Mouse (Mus musculus) olfactory bulb, adult 2 months (tissue): ENCODE measurements around the gene Nudt13. TPM values are rescaled to one million over a fixed set of nuclear protein-coding genes. Genes with fewer than 3 reads are reported as not detected.
"Not testable (repeated sequence)": the region's sequence is repeated elsewhere in the genome, so short reads cannot be mapped to it uniquely, and the experiment has no call there.

Experiments
- H3K27ac ChIP-seq: fragments of 200-500 bp; 2 replicates; pipeline ENCODE4 v1.5.1; 2012; ENCODE audit warnings: low read depth, low read length; ENCODE audit not compliant: insufficient read depth
- H3K4me1 ChIP-seq: fragments of 200-500 bp; 2 replicates; pipeline ENCODE4 v1.6.1; 2012; ENCODE audit warnings: low read length; ENCODE audit not compliant: control insufficient read depth, insufficient read depth
- H3K4me3 ChIP-seq: fragments of 200-500 bp; 2 replicates; pipeline ENCODE4 v1.5.1; 2012; ENCODE audit warnings: mild to moderate bottlenecking, low read depth, low read length, moderate library complexity; ENCODE audit not compliant: insufficient read depth
- CTCF ChIP-seq: fragments of 200-500 bp; IDR thresholded peaks from 2 replicates; pipeline ENCODE4 v1.5.1; 2012; ENCODE audit warnings: low read depth, mild to moderate bottlenecking, low read length, moderate library complexity; ENCODE audit not compliant: insufficient read depth
- POLR2A ChIP-seq: fragments of 200-500 bp; IDR thresholded peaks from 2 replicates; pipeline ENCODE4 v1.6.1; 2012; ENCODE audit warnings: mild to moderate bottlenecking, low read depth, low read length, moderate library complexity; ENCODE audit not compliant: insufficient read depth
- WGBS: fragments of 180-500 bp; shearing (Covaris S2); methylation state at CpG from one replicate; pipeline ENCODE4 v1.1.7; 2018; 5-methylcytosine and 5-hydroxymethylcytosine counted together
- polyA plus RNA-seq: library from polyadenylated mRNA; stranded (reverse); fragments of >200 nt; gene quantifications from 2 replicates; pipeline ENCODE4 v1.2.4, GENCODE M21; 2012; ENCODE audit warnings: low replicate concordance; ENCODE audit not compliant: missing spikeins, insufficient read depth, insufficient read length

Nudt13 gene
- polyA plus RNA-seq, 1 experiment = not detected

DNA sequence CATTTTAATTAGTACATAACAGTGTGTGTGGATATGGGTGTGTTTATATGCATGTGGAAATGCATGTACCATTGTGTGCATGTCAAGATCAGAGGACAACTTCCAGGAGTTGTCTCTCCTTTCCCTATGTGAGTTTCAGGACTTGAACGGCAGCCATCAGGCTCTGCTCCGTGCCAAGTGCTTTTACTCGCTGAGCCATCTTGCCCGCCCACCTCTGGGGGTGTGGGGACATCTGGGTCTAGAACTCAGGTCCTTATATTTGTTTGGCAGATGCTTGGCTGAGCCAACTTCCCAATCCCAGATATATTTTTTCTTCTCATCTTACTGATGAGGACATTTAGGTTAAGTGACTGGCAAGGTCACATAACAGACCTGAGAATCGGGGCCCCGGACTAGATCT, 26.1 kb upstream of the Nudt13 start:
- no peak for TF ChIP-seq POLR2A
- TF ChIP-seq CTCF = no peak
- Histone ChIP-seq H3K4me1 (no peaks in the 10 kb centered on the region), H3K27ac (no peak overlapping the region), H3K4me3 (no peak overlapping the region)
- WGBS = 65% methylated on average over 6 of the region's 6 CpGs

DNA sequence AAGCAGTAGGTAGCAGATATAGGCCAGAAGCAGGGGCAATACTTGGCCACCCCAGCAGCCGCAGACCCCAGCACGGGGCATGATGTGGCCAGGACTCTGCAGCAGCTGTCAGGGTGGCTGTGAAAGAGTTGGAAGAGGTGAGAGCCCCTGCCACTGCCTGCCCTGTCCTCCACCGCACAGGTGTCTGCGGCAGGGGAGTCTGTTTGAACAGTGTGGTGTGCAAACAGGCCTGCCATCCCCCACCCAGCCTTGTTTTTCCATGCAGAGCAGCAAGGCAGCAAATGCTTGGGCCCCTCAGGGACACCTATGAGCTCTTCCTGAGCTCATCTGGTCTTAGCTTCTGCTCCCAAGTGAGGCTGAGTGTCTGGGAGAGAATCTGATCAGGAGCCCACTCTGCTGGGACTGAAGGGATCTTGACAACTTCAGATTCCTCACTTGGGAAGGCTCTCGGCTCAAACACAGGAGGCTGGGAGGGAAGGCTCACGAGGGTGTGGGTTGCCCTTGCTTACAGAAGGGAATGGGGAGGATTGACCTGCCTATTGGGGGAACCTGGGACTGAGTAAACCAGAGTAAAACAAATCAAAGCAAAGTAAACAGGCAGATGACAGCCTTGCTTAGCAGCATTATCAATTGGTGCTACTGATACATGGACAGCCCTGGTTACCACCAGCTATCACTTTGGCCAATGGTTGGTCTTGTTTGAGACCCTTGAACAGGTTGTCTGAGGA, 25.3 kb upstream of the Nudt13 start, which contains the start of gene Kcnk16:
Kcnk16 (minus strand) TSS at position 118 of the 728 bp plus-strand sequence.
- 89% methylated on average over 6 of the region's 6 CpGs for WGBS
- Histone ChIP-seq H3K4me3 (no peak within 1 kb of the TSS), H3K4me1 (no peaks in the 10 kb centered on the region), H3K27ac (no peak within 1 kb of the TSS)
- TF ChIP-seq POLR2A (no peak), CTCF (no peak)

DNA sequence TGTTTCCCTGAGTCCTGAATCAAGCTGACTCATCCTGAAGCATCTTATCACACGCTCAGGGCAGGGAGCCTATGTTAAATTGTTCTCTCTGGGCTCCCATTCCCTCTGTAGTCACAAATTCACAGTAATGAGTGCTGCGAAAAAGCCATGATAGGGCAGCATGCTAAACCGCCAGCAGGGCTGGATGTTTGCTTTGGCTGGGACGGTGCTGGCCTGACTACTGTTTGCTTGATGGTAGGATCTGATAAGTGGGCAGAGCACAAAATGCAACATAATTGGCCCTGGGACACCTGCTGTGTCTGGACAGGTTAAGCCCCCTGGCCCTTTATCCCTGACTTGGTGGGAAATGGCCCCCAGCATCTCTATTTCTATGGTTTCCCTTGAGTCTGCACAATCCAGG, 3.1 kb upstream of the Nudt13 start:
- TF ChIP-seq POLR2A (no peak), CTCF (no peak)
- WGBS = 57% methylated on average over 4 of the region's 4 CpGs
- Histone ChIP-seq H3K4me3 (no peak overlapping the region), H3K27ac (no peak overlapping the region), H3K4me1 (peaks cover 2% of the 10 kb centered on the region; the same call in 1 of the 2 replicates)

DNA sequence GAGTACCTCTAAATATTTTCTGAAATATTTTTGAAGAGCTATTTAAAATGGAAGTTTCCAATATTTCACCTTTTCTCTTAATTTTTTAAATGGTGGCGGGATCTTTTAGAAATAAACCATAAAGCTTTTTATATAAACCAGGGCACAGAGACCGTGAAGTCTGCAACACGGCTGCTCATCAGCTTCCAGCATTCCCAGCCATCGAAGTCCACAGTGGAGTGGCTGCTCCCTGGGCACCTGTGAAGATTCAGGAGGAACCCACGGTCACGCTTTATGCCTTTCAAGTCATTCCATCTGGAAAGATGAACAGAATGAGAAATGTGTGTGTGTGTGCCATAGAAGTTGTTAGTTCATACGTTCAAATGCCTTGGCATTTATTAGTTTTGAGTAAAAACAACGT, 450 bp downstream of the Nudt13 start:
- H3K4me3 ChIP-seq = peak overlapping the region; percentile 50
- H3K27ac ChIP-seq = no peak overlapping the region
- TF ChIP-seq CTCF (no peak), POLR2A (no peak)
- WGBS = 26% methylated on average over 8 of the region's 8 CpGs
- peaks cover 6% of the 10 kb centered on the region; the same call in 1 of the 2 replicates for H3K4me1 ChIP-seq

GRCm38 (mm10) chr14:20297616-20298015, 3.1 kb downstream of the Nudt13 start:
- Histone ChIP-seq H3K27ac (peak overlapping the region; percentile 75; the same call in 1 of the 2 replicates), H3K4me3 (no peak overlapping the region), H3K4me1 (peaks cover 6% of the 10 kb centered on the region; the same call in 1 of the 2 replicates)
- TF ChIP-seq CTCF = no peak
- TF ChIP-seq POLR2A = no peak
- WGBS = 78% methylated on average over 3 of the region's 3 CpGs

GRCm38 (mm10) chr14:20298131-20298530, 3.6 kb downstream of the Nudt13 start:
- TF ChIP-seq POLR2A (no peak), CTCF (no peak)
- Histone ChIP-seq H3K4me3 (no peak overlapping the region), H3K4me1 (peaks cover 6% of the 10 kb centered on the region; the same call in 1 of the 2 replicates), H3K27ac (no peak overlapping the region)
- 33% methylated on average over 3 of the region's 3 CpGs for WGBS

GRCm38 (mm10) chr14:20305085-20305484, 10.6 kb downstream of the Nudt13 start:
- not testable (repeated sequence) for H3K4me3 ChIP-seq, H3K4me1 ChIP-seq, H3K27ac ChIP-seq
- 77% methylated on average over 2 of the region's 2 CpGs for WGBS

GRCm38 (mm10) chr14:20315137-20315536, 20.6 kb downstream of the Nudt13 start:
- 94% methylated on average over 1 of the region's 1 CpGs for WGBS

DNA sequence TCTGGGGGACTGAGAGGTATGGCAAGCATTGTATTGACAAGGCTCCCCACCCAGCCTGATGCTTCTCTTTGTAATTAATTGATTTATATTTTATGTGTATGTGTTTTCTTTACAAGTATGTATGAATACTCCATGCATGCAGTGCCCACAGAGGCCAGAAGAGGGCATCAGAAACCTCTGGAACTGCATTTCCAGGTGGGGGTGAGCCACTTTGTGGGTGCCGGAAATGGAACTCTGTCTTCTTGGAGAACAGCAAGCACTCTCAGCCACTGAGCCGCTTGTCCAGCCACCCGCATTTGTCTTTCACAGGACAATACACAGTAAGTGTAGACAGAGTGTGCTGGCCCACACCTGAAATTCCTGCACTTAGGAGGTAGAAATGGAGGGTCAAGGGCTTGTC, 24.9 kb downstream of the Nudt13 start:
- Histone ChIP-seq H3K27ac (no peak overlapping the region), H3K4me1 (no peaks in the 10 kb centered on the region), H3K4me3 (no peak overlapping the region)
- WGBS = 75% methylated on average over 3 of the region's 3 CpGs
- TF ChIP-seq POLR2A = no peak
- peak; percentile 57; the same call in 1 of the 2 replicates for TF ChIP-seq CTCF

More at GRCm38 (mm10) chr14:20315137-20315536, 20.6 kb downstream of the Nudt13 start:
- Histone ChIP-seq H3K4me1 (no peaks in the 10 kb centered on the region), H3K4me3 (no peak overlapping the region), H3K27ac (no peak overlapping the region)
- TF ChIP-seq CTCF (no peak), POLR2A (no peak)
